Mouse (Mus musculus) liver, postnatal 0 days (tissue): ENCODE data around the gene Cxcr1. TPM values are rescaled to one million over a fixed set of nuclear protein-coding genes. Genes with fewer than 3 reads are reported as not detected.

Source experiments
- ATAC-seq: fragments of 200-750 bp; cut with Nextera tagmentation; 2 replicates; pipeline ENCODE4 v1.8.0; 2017; ENCODE audit warnings: mild to moderate bottlenecking, moderate library complexity
- DNase-seq: peaks from one replicate; pipeline ENCODE4 v3.0.0-alpha.2; 2016
- H3K27ac ChIP-seq: fragments of 300-500 bp; sonication (generic); 2 replicates; pipeline ENCODE4 v1.5.1; 2014; ENCODE audit warnings: antibody characterized with exemption, moderate library complexity, mild to moderate bottlenecking, low read depth
- H3K27me3 ChIP-seq: fragments of 300-500 bp; sonication (generic); 2 replicates; pipeline ENCODE4 v1.6.1; 2014; ENCODE audit warnings: low read length, control low read depth, mixed read lengths; ENCODE audit not compliant: insufficient read depth
- H3K36me3 ChIP-seq: fragments of 300-500 bp; sonication (generic); replicated peaks from 2 replicates; pipeline ENCODE4 v1.6.1; 2014; ENCODE audit warnings: mild to moderate bottlenecking, control low read depth, low read length, moderate library complexity, mixed read lengths; ENCODE audit not compliant: insufficient read depth
- H3K4me1 ChIP-seq: fragments of 300-500 bp; sonication (generic); 2 replicates; pipeline ENCODE4 v1.6.1; 2014; ENCODE audit warnings: antibody characterized with exemption, mild to moderate bottlenecking, control low read depth; ENCODE audit not compliant: insufficient read depth
- H3K4me2 ChIP-seq: fragments of 300-500 bp; sonication (generic); 2 replicates; pipeline ENCODE4 v1.6.1; 2014; ENCODE audit warnings: low read depth, mild to moderate bottlenecking, low read length, moderate library complexity, mixed read lengths
- H3K4me3 ChIP-seq: fragments of 300-500 bp; sonication (generic); 2 replicates; pipeline ENCODE4 v1.5.1; 2014; ENCODE audit warnings: low read depth, low read length
- H3K9ac ChIP-seq: fragments of 300-500 bp; sonication (generic); replicated peaks from 2 replicates; pipeline ENCODE4 v1.6.1; 2014; ENCODE audit warnings: mild to moderate bottlenecking, moderate library complexity
- H3K9me3 ChIP-seq: fragments of 300-500 bp; sonication (generic); 2 replicates; pipeline ENCODE4 v1.6.1; 2016; ENCODE audit warnings: mild to moderate bottlenecking, control low read depth, low read length, mixed read lengths
- CTCF ChIP-seq: sonication (generic); IDR thresholded peaks from 2 replicates; pipeline ENCODE4 v1.5.1; 2016; ENCODE audit warnings: antibody characterized with exemption, low read depth
- EP300 ChIP-seq: IDR thresholded peaks from 2 replicates; pipeline ENCODE4 v1.6.1; 2016; ENCODE audit warnings: antibody characterized with exemption, low read depth, mild to moderate bottlenecking
- WGBS: fragments of 180-500 bp; shearing (Covaris S2); extraction: QIAGEN DNeasy Blood & Tissue Kit; methylation state at CpG from one replicate; pipeline ENCODE4 v1.1.7; 2014; ENCODE audit not compliant: insufficient replicate concordance; 5-methylcytosine and 5-hydroxymethylcytosine counted together
- microRNA counts: library from miRNA; unstranded; fragments of <30 nt; microRNA quantifications from one replicate; lab custom pipeline; 2015
- microRNA-seq: library from miRNA; unstranded; fragments of <30 nt; microRNA quantifications from one replicate; pipeline ENCODE4, GENCODE M21; 2016
- polyA plus RNA-seq: library from polyadenylated mRNA; unstranded; fragments of >200 nt; fragmentation: Nextera tagmentation; extraction: Ambion mirVana; gene quantifications from 2 replicates; pipeline ENCODE4 v1.2.1, GENCODE M21; 2015

The Cxcr1 gene
- polyA plus RNA-seq, 1 experiment from 2014 or later = not detected

DNA sequence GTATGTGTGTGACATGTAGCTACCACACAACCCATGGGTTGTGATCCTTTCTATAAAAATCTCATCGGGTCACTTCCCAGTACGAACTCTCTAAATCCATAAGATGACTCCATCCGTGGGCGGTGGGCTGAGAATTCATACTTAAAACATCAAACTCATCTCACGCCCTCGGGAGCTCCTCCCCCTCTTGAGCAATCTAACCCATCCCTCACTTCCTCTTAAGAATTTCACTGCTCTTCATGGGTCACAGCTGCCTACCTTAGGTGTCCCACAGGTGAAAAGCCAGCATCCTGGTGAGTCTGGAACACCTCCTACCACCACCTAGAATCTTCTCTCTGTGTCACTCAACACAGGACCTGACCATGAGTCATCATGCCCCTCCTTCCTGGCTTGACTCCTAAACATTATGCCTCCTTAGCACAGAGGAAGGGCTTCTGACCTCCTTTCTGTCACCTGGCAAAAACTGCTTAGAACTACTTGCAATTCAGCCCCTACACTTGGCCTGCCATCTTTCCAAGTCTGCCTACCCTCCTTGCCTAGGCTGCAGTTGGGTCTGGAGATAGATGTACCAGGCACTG, 38.9 kb downstream of the Cxcr1 start:
- Histone ChIP-seq H3K4me1 (peaks cover 9% of the 10 kb centered on the region; the same call in 1 of the 2 replicates), H3K4me2 (peak overlapping the region; percentile 40), H3K9ac (no peak overlapping the region), H3K36me3 (0 out of 2 replicates have a peak, but pooled peaks cover 3% of the 10 kb centered on the region), H3K27ac (peak overlapping the region; percentile 71; the same call in 1 of the 2 replicates), H3K27me3 (no peaks in the 10 kb centered on the region), H3K9me3 (no peaks in the 10 kb centered on the region), H3K4me3 (peak overlapping the region; percentile 28)
- ATAC-seq = no peak
- WGBS = 44% methylated on average over 6 of the region's 6 CpGs
- TF ChIP-seq EP300 (no peak), CTCF (no peak)
- peak; percentile 40 for DNase-seq

DNA sequence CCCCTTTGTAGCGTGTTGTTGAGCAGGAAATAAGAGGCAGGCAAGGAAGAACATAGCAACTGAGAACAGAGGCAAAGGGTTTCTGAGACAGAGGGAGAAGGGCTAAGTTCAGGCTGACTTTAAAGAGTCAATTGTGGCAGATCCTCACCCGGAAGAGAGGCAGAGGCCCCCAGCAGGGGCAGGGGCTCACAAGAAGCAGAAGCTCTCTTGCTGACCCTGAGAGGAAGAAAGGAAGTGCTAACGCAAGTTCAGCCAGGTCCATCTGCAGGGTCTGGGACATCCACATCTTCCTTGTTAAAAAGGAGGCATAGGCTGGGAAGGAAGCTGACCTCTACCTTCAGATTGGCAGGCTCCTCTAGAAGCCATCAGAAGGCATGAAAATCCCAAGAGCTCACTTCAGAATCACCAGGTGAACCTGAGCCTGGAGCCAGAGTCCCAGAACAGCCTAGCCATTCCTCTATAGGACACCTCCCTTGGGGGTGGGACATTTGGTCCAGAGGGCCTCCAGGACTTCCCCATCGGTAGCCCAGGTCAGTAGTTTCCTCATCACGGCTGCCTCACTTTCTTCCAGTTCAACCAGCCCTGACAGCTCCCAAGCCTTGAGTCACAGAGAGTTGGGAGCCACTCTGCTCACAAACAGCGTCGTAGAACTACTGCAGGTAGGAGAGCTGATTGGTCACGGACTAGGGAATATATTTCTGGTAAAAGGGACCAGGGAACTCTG, 40.8 kb downstream of the Cxcr1 start, which contains the start of gene Cxcr2:
Gene Cxcr2 (plus strand): TSS at position 529 of the 724 bp plus-strand sequence.
- Histone ChIP-seq H3K4me2 (peak within 1 kb of the TSS; percentile 22), H3K9me3 (no peaks in the 10 kb centered on the region), H3K36me3 (0 out of 2 replicates have a peak, but pooled peaks cover under 1% of the 10 kb centered on the region), H3K4me3 (peak within 1 kb of the TSS; percentile 28), H3K9ac (no peak within 1 kb of the TSS; the same call in 1 of the 2 replicates), H3K27ac (peak within 1 kb of the TSS; percentile 71), H3K4me1 (peaks cover 9% of the 10 kb centered on the region; the same call in 1 of the 2 replicates), H3K27me3 (no peaks in the 10 kb centered on the region)
- no peak for TF ChIP-seq CTCF
- TF ChIP-seq EP300 = no peak
- DNase-seq = no peak
- 43% methylated on average over 8 of the region's 8 CpGs for WGBS
- no peak for ATAC-seq

DNA sequence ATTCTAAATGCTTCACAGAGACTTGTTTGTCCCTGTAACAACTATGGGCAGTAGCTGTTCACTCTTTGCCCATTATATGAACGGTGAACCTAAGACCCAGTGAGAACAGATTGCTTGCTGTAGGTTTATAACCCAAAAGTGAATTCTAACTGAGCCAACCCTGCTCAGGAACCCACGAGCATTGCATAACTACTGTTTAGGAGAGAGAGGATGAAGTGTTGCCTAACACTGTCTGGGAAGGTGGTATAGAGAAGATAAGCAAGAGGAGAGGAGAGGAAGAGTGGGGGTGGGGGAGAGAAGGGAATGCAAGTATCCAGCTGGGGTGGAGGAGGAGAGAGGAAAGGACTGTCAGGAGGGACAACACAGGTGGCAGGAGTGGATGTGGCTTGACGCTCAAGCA, 43.3 kb downstream of the Cxcr1 start:
- 30% methylated on average over 3 of the region's 3 CpGs for WGBS
- H3K9ac ChIP-seq = no peak overlapping the region
- H3K4me2 ChIP-seq = peak overlapping the region; percentile 40; the same call in 1 of the 2 replicates
- H3K9me3 ChIP-seq = no peaks in the 10 kb centered on the region
- H3K27me3 ChIP-seq = no peaks in the 10 kb centered on the region
- H3K4me3 ChIP-seq = no peak overlapping the region
- ATAC-seq (no peak), DNase-seq (no peak)
- TF ChIP-seq CTCF (no peak), EP300 (no peak)
- H3K4me1 ChIP-seq = peaks cover 8% of the 10 kb centered on the region
- no peak overlapping the region for H3K27ac ChIP-seq
- H3K36me3 ChIP-seq = no peaks in the 10 kb centered on the region

DNA sequence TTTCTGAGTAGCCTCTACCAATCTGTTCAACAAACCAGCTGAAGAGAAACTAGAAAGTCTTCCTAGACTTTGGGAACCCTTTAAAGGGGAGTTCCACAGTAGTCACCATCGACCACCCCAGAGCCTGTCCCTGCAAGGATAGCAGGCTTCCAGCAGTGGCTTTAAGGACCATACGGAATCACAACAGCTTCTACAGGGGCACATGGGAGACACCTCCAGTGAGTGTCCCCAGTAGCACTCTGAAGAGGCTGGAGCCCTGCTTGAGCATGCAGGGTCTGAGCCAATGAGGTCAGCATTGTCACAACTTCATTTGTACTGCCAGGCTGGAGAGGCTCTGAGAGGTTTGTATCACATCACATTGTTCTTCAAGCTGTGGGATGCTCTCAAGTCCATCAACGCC, 44.3 kb downstream of the Cxcr1 start:
- H3K27ac ChIP-seq = 0 out of 2 replicates have a peak overlapping the region, but pooled peaks have one; percentile 7
- H3K4me2 ChIP-seq = no peak overlapping the region
- no peak overlapping the region for H3K9ac ChIP-seq
- peaks cover 8% of the 10 kb centered on the region for H3K4me1 ChIP-seq
- no peaks in the 10 kb centered on the region for H3K27me3 ChIP-seq
- DNase-seq = no peak
- 75% methylated on average over 3 of the region's 3 CpGs for WGBS
- no peak for ATAC-seq
- H3K36me3 ChIP-seq = no peaks in the 10 kb centered on the region
- no peaks in the 10 kb centered on the region for H3K9me3 ChIP-seq
- TF ChIP-seq CTCF = no peak
- TF ChIP-seq EP300 = no peak
- H3K4me3 ChIP-seq = no peak overlapping the region

DNA sequence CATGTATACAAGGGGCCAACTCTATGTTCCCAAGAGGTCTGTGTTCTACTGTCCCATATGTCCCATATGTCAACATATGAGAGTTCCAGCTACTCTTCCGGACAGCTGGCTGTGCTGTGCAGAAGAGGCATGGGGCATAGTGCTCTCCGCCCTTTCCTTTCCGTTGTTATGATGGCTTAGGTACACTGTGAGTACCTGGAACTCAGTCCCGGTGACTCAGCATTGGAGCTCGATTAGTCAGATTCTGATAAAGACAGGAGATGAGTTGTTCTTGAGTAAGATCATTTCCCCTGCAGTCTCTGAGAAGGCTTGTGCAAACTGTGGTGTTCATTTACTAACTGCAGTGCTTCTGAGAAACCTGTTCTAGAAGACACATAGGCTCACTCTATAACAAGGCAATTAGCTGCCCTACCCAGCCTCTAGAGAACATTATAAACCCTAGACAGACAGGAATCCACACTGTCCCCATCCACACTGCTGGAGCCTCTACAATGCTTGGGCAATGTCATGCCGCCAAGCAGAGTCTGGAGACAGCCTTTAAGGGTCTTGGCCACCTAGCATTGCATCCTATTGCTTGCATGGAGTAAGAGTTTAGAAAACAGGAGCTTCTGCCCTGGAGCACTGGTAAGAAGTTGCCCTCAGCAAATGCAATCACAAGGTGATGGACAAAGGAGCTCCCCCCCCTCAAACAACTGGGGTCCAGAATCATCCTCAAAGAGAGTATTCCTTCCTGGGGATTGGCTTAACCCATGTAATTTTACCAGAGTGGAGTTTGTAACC, 45.1 kb downstream of the Cxcr1 start:
- Histone ChIP-seq H3K4me3 (no peak overlapping the region), H3K9ac (no peak overlapping the region), H3K27me3 (no peaks in the 10 kb centered on the region), H3K4me1 (peaks cover 8% of the 10 kb centered on the region), H3K36me3 (no peaks in the 10 kb centered on the region), H3K4me2 (no peak overlapping the region), H3K27ac (no peak overlapping the region), H3K9me3 (no peaks in the 10 kb centered on the region)
- no peak for ATAC-seq
- no peak for TF ChIP-seq CTCF
- TF ChIP-seq EP300 = no peak
- 53% methylated on average over 6 of the region's 6 CpGs for WGBS
- DNase-seq = no peak

MicroRNAs encoded within 50 kb of the gene (microRNA counts, 519-probe panel; counts per million panel counts)
- 1,511 counts per million, percentile 11 among the panel's probes with 10 or more counts for microRNA mmu-miR-1928 (lab: Ali Mortazavi, UCI)

Small RNA genes lying within 50 kb of the gene (microRNA-seq; reads per million reads assigned to microRNA genes)
- gene Mir1928 = not detected

Other genes starting within 250 kb of the Cxcr1 start
- gene Tns1, start 70.2 kb downstream of the Cxcr1 start, polyA plus RNA-seq = 12.1 and 12.8 TPM in 2 replicates
- gene Rufy4, start 69.1 kb downstream of the Cxcr1 start, polyA plus RNA-seq = 0.20 TPM in 1 of 2 replicates, not detected in the other
- 2.5 and 3.2 TPM in 2 replicates for gene Cxcr2, start 40.6 kb downstream of the Cxcr1 start, polyA plus RNA-seq
- gene Arpc2, start 41.5 kb upstream of the Cxcr1 start, polyA plus RNA-seq = 238 and 254 TPM in 2 replicates
- gene Gpbar1, start 83.9 kb upstream of the Cxcr1 start, polyA plus RNA-seq = 0.20 and 0.22 TPM in 2 replicates
- gene Aamp, start 90.1 kb upstream of the Cxcr1 start, polyA plus RNA-seq = 105 and 109 TPM in 2 replicates
- 46.7 and 50.0 TPM in 2 replicates for gene Pnkd, start 90.3 kb upstream of the Cxcr1 start, polyA plus RNA-seq
- 18.5 and 18.7 TPM in 2 replicates for gene Tmbim1, start 111.0 kb upstream of the Cxcr1 start, polyA plus RNA-seq
- gene Catip, start 167.5 kb upstream of the Cxcr1 start, polyA plus RNA-seq = 0.11 TPM in 1 of 2 replicates, not detected in the other
- gene Slc11a1, start 180.6 kb upstream of the Cxcr1 start, polyA plus RNA-seq = 12.8 and 15.1 TPM in 2 replicates
- gene Ctdsp1, start 196.9 kb upstream of the Cxcr1 start, polyA plus RNA-seq = 40.0 and 40.4 TPM in 2 replicates
- gene Vil1, start 214.7 kb upstream of the Cxcr1 start, polyA plus RNA-seq = 0.13 and 0.19 TPM in 2 replicates